Mouse (Mus musculus): Measurements from ENCODE around the gene Gm10203. TPM values are rescaled to one million over a fixed set of nuclear protein-coding genes. Genes with fewer than 3 reads are reported as not detected.

Gm10203 gene
- total RNA-seq, 1 experiment from 2014 or later: not detected

DNA sequence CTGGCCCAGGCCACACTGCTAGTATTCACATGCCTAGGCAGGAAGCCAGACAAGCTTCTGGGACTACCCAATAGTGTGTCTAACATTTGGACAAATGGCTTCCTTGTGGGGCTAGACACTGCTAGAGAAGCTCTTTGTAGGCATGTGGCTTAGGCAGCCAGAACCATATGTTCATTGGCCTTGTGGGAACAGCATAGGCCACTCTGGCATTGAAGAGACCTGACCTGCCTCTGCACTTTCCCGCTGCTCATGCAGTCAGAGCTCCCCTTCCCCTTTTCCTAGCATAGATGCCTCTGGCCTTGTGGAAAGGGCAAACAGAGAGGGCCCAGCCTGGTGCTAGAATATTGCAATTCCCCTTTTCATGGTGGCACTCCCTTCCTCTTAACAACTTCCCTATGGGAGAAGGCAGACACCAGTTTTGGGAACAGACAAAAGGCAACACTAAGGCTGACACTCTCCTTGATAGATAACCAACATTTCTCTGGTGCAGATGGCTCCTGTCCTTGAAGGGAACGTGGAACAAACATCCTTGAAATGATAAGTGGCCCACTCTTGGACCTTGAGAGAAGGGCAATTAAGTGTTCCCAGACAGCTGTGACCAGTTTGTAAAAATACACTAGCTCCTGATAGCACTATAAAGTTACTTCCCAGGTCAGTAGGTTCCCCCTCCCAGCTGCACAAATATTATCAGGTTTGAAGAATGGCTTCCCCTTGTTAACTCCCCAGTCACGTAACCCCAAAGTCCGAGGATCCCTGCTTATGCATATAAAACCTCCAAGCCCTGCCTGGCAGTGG lies 44.1 kb downstream of the Gm10203 start:
- no peak for ATAC-seq (replicated peaks; ENCODE audit: low read depth, poor library complexity, severe bottlenecking)

DNA sequence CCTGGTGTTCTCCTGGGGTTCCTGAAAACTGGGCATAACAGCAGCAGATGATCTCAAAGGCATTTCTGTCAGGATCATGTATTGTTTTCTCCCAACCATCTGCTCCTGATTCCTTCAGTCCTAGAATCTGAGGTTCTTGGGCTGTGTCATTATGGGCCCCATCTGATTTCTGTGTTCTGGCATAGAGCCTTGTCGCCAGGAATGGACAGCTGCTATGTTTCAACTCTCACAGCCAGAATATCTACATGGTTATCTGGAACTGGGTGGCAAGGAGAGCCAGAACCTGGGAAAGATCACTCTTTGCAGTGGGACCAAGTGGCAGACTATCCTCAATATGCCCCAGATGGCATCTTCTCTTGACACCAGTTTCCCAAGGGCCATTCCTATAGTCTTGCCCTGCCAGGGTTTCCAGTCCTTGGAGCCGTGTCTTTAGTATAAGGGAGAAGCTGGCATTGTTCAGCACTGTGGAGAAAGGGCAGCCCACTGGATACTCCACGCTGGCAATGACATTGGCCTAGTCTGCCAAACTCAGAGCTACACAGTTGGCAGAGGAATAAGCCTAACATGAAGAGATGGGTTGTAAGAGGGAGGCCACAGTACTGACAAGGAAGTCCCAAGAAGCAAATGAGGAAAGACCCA lies 45.1 kb downstream of the Gm10203 start:
- no peak for ATAC-seq (replicated peaks; ENCODE audit: low read depth, poor library complexity, severe bottlenecking)

- peak; percentile 93 for ATAC-seq (replicated peaks; ENCODE audit: low read depth, poor library complexity, severe bottlenecking)
Observed at GRCm38 (mm10) chr6:149179064-149179463, 49.1 kb downstream of the Gm10203 start.

Other genes starting within 250 kb of the Gm10203 start
- gene Caprin2, start 233.9 kb upstream of the Gm10203 start, total RNA-seq (2017): 11.0 and 17.0 TPM in 2 replicates
- gene Sinhcaf, start 183.7 kb upstream of the Gm10203 start, total RNA-seq (2017): 115 and 126 TPM in 2 replicates
- 3.4 and 4.2 TPM in 2 replicates for gene Dennd5b, start 28.5 kb upstream of the Gm10203 start, total RNA-seq (2017)
- 19.7 and 27.1 TPM in 2 replicates for gene Etfbkmt, start 9.7 kb downstream of the Gm10203 start, total RNA-seq (2017)
- 13.2 and 13.7 TPM in 2 replicates for gene Amn1, start 58.5 kb downstream of the Gm10203 start, total RNA-seq (2017)
- gene Resf1, start 179.2 kb downstream of the Gm10203 start, total RNA-seq (2017): 70.1 and 72.9 TPM in 2 replicates

All from common myeloid progenitor, adult 5-6 weeks (primary cell).